Mouse (Mus musculus): ENCODE results near the gene Zhx3.
A peak's percentile ranks its signal among the peaks of the same experiment; 100 is the strongest.

Gene Zhx3

DNA sequence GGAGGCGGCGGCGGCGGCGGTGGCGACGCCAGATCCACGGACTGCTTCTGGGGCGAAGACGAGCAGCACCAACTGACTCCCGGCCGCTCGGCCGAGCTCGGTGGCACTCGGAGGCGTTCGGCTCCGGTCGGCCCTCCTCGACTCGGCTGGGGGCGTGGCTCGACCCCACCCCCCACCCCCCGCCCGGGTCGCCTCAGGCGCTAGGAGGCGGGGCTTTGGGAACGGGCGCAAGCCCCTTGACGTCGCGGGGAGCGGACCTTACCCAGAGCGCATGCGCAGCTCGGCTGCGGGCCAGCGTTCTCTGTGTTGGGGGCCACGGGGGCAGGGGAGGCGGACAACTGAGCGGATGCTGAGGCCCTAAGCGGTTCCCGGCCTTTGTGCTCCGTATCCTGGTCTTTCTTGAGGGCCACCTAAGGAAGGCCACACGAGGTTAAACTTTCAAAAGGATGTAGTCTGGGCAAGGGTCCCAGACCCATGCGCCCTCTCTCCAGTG lies at the start of gene Zhx3:
Zhx3 (minus strand) TSS at position 109 of the 493 bp plus-strand sequence.
- peak; percentile 95 to 96 for DNase-seq

DNA sequence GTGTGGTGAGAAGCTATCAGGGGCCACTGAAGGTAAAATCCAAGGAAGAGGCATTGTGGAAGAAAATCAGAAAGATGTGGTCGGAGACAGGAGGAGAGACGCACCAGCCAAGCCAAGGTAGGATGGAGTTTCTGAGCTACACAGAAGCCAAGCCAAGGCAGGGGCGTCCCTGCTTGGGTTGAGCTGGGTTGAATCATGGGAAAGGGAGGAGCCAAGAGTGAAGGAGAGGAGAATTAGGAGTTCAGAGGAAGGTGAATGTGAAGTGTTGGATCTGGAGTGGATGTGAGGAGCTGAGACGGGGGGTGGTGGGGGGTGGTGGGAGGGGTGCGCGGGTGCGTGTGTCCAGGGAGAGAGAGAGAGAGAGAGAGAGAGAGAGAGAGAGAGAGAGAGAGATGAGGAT lies 48.5 kb upstream of the Zhx3 start:
- DNase-seq: no peak

DNA sequence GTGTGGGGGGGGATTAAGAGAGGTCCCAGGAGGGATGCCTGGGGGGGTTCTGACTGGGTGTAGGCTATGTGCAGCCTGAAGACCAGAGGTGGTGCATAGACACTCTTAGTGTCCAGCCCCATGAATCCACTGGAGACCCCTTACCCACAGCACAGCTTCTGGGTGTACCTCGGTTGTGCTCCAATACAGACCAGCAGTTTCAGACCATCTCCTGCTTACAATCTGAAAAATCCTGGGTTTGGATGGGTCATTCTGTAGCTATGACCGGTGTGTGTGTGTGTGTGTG lies 46.1 kb upstream of the Zhx3 start:
- DNase-seq: no peak

DNA sequence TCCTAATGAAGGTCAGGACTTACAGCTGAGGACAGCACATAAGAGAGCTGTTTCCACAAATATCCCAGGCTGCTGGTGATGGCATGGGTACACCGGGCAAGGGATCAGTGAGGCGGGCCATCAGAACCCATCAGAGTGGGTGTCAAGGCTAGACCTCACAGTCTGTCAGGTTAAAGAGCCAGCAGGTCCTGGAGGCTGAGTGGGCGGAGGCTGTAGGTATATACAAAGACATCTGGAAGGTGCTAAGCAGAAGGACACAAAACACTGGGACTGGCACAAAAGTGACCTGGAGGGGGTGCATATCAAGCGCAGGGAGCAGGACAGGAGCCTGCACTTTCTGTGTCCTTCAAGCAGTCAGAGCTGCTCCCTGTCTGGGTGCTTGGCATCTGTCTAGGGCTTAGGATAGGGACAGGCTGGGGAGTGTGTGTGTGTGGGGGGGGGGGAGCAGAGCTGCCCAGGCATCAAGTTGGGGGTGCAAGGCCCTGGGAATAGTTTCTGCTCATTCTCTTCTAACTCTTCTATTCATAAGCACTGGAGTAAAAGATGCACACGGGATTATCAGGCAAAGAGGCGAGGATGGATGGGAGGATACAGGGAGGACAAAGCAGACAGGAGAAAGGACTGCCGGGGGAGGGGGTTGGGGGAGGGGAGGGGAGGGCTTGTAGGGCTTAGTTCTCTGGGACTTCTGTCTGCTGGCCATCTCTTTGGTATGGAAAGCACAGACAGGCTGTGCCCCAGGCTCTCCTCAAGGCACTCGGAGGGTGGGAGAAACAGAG lies 45.5 kb upstream of the Zhx3 start:
- no peak for DNase-seq

- DNase-seq: no peak
Measured at GRCm38 (mm10) chr2:160917313-160917712, 44.5 kb upstream of the Zhx3 start.

DNA sequence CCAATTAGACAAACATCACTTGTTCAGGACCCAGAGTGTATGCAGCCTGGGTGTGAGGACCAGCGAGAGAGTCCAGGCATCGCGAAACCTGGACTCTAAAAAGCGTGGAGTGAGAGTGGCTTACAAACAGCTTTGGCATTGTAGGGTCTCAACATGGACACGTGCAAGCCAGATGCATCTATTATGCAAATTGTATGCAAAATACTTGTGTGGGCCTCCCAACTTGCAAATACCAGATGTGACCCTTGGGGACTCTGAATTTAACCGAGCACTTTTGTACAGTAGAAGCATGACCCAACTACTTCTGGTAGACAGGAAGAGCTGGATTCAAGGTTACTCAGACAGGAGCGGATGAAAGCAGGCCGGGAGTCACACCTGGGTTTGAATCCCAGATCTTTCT lies 43.9 kb upstream of the Zhx3 start:
- DNase-seq: no peak

GRCm38 (mm10) chr2:160915821-160916610 lies 43.2 kb upstream of the Zhx3 start:
- no peak for DNase-seq

- DNase-seq: no peak
Measured at GRCm38 (mm10) chr2:160914656-160915055, 41.9 kb upstream of the Zhx3 start.

GRCm38 (mm10) chr2:160912231-160912671 lies 39.5 kb upstream of the Zhx3 start, which contains the start of gene Emilin3:
Gene Emilin3, minus strand, starts transcription at chr2:160912328.
- peak in 1 of 2 experiments; percentile 11 for DNase-seq

DNA sequence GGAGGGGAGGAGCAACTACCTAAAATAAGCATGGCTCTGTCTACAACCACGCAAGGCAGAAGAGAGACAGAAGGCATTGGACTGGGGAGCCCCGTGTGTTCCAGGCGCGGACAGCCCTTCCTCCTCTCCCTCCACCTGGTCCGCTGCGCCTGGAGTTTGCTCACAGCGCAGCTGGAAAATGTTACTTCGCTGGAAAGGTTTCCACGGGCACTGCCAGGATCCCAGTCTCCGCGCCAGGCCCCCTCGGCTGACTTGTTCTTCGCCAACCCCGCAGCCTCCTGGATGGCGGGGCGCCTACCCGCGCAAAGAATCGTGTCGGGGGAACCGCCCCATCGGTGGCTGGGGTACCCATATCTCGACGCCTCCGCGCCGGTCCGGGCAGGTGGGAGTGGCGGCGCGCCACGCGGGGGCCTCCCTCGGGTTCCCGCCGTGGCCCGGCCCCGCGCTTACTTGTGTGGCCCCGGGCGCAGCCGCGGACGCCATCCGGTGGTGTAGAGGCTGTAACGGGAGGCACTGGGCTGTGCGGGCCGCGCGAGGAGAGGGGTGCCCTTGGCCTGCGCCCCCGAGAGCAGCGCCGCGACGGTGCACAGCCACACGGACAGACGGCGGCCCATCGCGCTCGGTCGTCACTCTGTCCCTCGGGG lies 38.9 kb upstream of the Zhx3 start:
- peak in 1 of 2 experiments; percentile 10 for DNase-seq

DNA sequence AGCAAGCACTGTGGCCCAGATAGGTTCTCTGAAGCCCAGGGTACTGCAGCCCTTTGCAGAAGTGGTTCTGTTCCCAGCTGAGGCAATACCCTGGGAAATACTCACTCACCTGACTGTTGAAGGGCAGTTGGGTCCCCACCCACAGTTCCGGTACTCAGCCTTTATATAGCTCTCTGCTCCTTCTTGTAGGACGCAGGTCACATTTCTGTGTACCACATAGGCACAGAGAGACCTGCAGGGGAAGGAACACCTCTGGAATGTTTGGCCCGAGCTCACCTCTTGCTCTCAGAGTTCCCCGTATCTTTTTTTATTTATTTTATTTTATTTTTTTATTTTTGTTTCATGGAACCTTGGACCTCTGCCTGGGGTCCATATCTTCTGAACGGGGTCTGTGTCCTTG lies 37.8 kb upstream of the Zhx3 start:
- DNase-seq: no peak

DNA sequence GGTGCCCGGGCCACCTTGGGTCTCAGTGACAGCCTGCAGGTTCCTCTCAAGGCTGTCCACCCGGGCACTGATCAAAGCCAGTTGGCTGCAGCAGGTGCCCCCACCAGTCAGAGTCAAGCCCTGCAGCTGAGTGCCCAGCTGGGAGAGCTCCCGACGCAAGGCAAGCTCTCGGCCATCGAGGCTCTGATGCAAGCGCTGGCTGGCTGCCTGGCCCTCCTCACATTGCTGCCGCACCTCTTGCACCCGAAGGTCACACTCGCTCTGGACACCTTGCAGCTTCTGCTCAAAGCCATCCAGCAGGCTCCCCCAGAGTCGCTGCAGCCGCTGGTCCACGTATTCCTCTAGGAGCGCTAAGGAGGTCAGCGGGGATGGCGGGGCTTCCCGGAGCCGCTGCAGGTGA lies 35.8 kb upstream of the Zhx3 start:
- DNase-seq: no peak

- DNase-seq: no peak
Measured at GRCm38 (mm10) chr2:160906101-160906500, 33.3 kb upstream of the Zhx3 start.

GRCm38 (mm10) chr2:160905301-160905700 lies 32.5 kb upstream of the Zhx3 start:
- no peak for DNase-seq

- no peak for DNase-seq
Measured at GRCm38 (mm10) chr2:160901656-160902412, 29.0 kb upstream of the Zhx3 start.

DNA sequence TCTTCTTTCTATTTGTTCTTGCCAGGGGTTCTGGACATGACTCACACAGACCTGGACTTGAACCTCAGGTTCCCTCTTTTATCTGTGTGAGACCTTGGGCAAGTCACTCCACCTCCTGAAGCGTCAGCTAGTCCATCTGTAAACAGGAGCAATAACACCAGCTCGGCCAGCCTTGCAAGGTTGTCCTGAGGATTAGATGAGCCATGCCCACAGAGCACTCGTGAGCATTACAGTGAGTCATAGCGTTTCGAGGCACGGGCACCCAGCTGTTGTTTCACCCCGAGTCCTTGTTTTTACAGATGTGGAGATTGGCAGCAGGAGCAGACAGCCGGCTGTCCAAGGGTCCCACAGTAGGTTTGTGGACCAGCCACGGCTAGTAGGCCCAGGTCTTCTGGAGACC lies 18.9 kb upstream of the Zhx3 start:
- DNase-seq: no peak

DNA sequence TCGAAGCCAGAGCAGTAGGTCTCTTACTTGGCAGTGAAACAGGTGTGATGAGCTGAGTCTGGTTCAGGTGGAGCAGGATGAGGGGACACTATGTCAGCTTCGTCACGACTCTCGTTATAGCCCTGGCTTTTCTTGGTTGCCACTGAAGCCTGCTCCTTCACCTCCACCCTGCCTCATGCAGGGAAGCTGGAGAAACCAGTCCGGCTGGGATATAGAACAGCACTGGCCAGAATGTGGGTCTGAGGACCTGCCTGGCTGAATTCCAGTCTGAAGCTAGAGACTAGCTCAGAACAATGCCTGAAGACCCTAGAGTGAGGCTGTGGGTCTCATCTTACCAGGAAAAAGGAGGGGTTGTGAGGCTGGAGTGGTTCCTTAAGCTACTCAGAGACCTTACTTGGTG lies 18.2 kb upstream of the Zhx3 start:
- DNase-seq: no peak

- peak; percentile 89 to 91 for DNase-seq
Measured at GRCm38 (mm10) chr2:160887859-160888258, 15.1 kb upstream of the Zhx3 start.

- peak; percentile 90 to 93 for DNase-seq
Measured at GRCm38 (mm10) chr2:160887284-160887683, 14.5 kb upstream of the Zhx3 start.

GRCm38 (mm10) chr2:160886221-160886620 lies 13.4 kb upstream of the Zhx3 start:
- no peak for DNase-seq

DNA sequence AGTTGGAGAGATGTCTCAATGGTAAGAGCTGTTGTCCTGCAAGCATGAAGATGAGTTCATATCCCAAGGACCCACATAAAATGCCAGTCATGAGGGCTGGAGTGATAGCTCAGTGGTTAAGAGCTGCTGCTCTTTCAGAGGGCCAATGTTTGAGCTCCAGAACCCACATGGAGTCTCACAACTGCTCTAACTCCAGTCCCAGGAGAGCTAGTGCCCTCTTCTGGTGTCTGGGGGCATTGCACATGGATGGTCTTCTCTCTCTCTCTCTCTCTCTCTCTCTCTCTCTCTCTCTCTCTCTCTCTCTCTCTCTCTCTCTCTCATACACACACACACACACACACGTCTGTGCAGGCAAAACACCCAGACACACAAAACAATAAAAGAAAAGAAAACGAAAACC lies 12.0 kb upstream of the Zhx3 start:
- peak; percentile 69 to 82 for DNase-seq

GRCm38 (mm10) chr2:160883912-160884311 lies 11.1 kb upstream of the Zhx3 start:
- peak; percentile 62 to 71 for DNase-seq

GRCm38 (mm10) chr2:160882436-160882835 lies 9.6 kb upstream of the Zhx3 start:
- peak in 1 of 2 experiments; percentile 23 for DNase-seq

Data from kidney, postnatal 36 days (tissue).